Mouse (Mus musculus) neural tube, embryonic 10.5 days (tissue): ENCODE data around the gene Cdpf1.
"Not testable (repeated sequence)": the region's sequence is repeated elsewhere in the genome, so short reads cannot be mapped to it uniquely, and the experiment has no call there.

ENCODE experiments used
- DNase-seq: peaks from one replicate; pipeline ENCODE4 v3.0.0-alpha.2; 2017; ENCODE audit warnings: low spot score; ENCODE audit errors: extremely low spot score

The Cdpf1 gene

GRCm38 (mm10) chr15:85808434-85808833 is 3.1 kb downstream of the Cdpf1 start:
- DNase-seq = no peak

- DNase-seq = no peak
These were observed 3.5 kb downstream of the Cdpf1 start for GRCm38 (mm10) chr15:85808031-85808430.

GRCm38 (mm10) chr15:85807404-85807803 is 4.1 kb downstream of the Cdpf1 start:
- DNase-seq = no peak

- DNase-seq = no peak
These were observed 4.6 kb downstream of the Cdpf1 start for GRCm38 (mm10) chr15:85806886-85807285.

GRCm38 (mm10) chr15:85802931-85803330 is 8.6 kb downstream of the Cdpf1 start:
- no peak for DNase-seq

GRCm38 (mm10) chr15:85798676-85799075 is 12.8 kb downstream of the Cdpf1 start:
- DNase-seq = no peak

GRCm38 (mm10) chr15:85795516-85795915 is 16.0 kb downstream of the Cdpf1 start:
- no peak for DNase-seq

- no peak for DNase-seq
These were observed 18.7 kb downstream of the Cdpf1 start for GRCm38 (mm10) chr15:85792819-85793218.

- no peak for DNase-seq
These were observed 20.0 kb downstream of the Cdpf1 start for GRCm38 (mm10) chr15:85791449-85791848.

- DNase-seq = no peak
These were observed 22.9 kb downstream of the Cdpf1 start for GRCm38 (mm10) chr15:85788633-85789032.

- no peak for DNase-seq
These were observed 23.4 kb downstream of the Cdpf1 start for GRCm38 (mm10) chr15:85788051-85788450.

GRCm38 (mm10) chr15:85787482-85787881 is 24.0 kb downstream of the Cdpf1 start:
- DNase-seq = no peak

GRCm38 (mm10) chr15:85786711-85787110 is 24.8 kb downstream of the Cdpf1 start:
- no peak for DNase-seq

- DNase-seq = no peak
These were observed 27.2 kb downstream of the Cdpf1 start for GRCm38 (mm10) chr15:85784341-85784740.

GRCm38 (mm10) chr15:85783146-85783545 is 28.4 kb downstream of the Cdpf1 start:
- DNase-seq = no peak

GRCm38 (mm10) chr15:85778891-85779290 is 32.6 kb downstream of the Cdpf1 start:
- not testable (repeated sequence) for DNase-seq

GRCm38 (mm10) chr15:85776771-85777170 is 34.7 kb downstream of the Cdpf1 start:
- DNase-seq = no peak

GRCm38 (mm10) chr15:85776241-85776640 is 35.3 kb downstream of the Cdpf1 start:
- no peak for DNase-seq

- no peak for DNase-seq
These were observed 36.5 kb downstream of the Cdpf1 start for GRCm38 (mm10) chr15:85775001-85775400.

GRCm38 (mm10) chr15:85774419-85774818 is 37.1 kb downstream of the Cdpf1 start:
- DNase-seq = no peak

GRCm38 (mm10) chr15:85772146-85772740 is 39.3 kb downstream of the Cdpf1 start:
- DNase-seq = no peak

- DNase-seq = no peak
These were observed 40.0 kb downstream of the Cdpf1 start for GRCm38 (mm10) chr15:85771306-85772121.

GRCm38 (mm10) chr15:85768991-85769390 is 42.5 kb downstream of the Cdpf1 start:
- no peak for DNase-seq
